Mouse (Mus musculus) neural tube, embryonic 12.5 days (tissue): Measurements from ENCODE around the gene Tprn. TPM values are rescaled to one million over a fixed set of nuclear protein-coding genes. Genes with fewer than 3 reads are reported as not detected.

Experiments
- ATAC-seq: fragments of 200-750 bp; cut with Nextera tagmentation; 2 replicates; pipeline ENCODE4 v1.8.0; 2017; ENCODE audit warnings: low read depth, mild to moderate bottlenecking, moderate TSS enrichment, moderate library complexity; ENCODE audit not compliant: low FRiP score
- H3K27ac ChIP-seq: fragments of 300-500 bp; sonication (generic); 2 replicates; pipeline ENCODE4 v1.5.1; 2016
- H3K27me3 ChIP-seq: fragments of 300-500 bp; sonication (generic); replicated peaks from 2 replicates; pipeline ENCODE4 v1.6.1; 2016; ENCODE audit warnings: mild to moderate bottlenecking
- H3K36me3 ChIP-seq: fragments of 300-500 bp; sonication (generic); 2 replicates; pipeline ENCODE4 v1.6.1; 2016; ENCODE audit warnings: mild to moderate bottlenecking
- H3K4me1 ChIP-seq: fragments of 300-500 bp; sonication (generic); 2 replicates; pipeline ENCODE4 v1.6.1; 2016
- H3K4me2 ChIP-seq: fragments of 300-500 bp; sonication (generic); replicated peaks from 2 replicates; pipeline ENCODE4 v1.6.1; 2016; ENCODE audit warnings: mild to moderate bottlenecking
- H3K4me3 ChIP-seq: fragments of 300-500 bp; sonication (generic); 2 replicates; pipeline ENCODE4 v1.5.1; 2016
- H3K9ac ChIP-seq: fragments of 300-500 bp; sonication (generic); 2 replicates; pipeline ENCODE4 v1.6.1; 2016; ENCODE audit warnings: mild to moderate bottlenecking
- H3K9me3 ChIP-seq: fragments of 300-500 bp; sonication (generic); 2 replicates; pipeline ENCODE4 v1.6.1; 2016; ENCODE audit warnings: mild to moderate bottlenecking
- WGBS: fragments of 180-500 bp; shearing (Covaris S2); methylation state at CpG from one replicate; pipeline ENCODE4 v1.1.7; 2016; 5-methylcytosine and 5-hydroxymethylcytosine counted together
- polyA plus RNA-seq: library from polyadenylated mRNA; unstranded; fragments of >200 nt; fragmentation: Nextera tagmentation; extraction: Ambion mirVana; gene quantifications from 2 replicates; pipeline ENCODE4 v1.2.1, GENCODE M21; 2016

Gene Tprn
- polyA plus RNA-seq, 1 experiment from 2014 or later: 15.2 TPM

DNA sequence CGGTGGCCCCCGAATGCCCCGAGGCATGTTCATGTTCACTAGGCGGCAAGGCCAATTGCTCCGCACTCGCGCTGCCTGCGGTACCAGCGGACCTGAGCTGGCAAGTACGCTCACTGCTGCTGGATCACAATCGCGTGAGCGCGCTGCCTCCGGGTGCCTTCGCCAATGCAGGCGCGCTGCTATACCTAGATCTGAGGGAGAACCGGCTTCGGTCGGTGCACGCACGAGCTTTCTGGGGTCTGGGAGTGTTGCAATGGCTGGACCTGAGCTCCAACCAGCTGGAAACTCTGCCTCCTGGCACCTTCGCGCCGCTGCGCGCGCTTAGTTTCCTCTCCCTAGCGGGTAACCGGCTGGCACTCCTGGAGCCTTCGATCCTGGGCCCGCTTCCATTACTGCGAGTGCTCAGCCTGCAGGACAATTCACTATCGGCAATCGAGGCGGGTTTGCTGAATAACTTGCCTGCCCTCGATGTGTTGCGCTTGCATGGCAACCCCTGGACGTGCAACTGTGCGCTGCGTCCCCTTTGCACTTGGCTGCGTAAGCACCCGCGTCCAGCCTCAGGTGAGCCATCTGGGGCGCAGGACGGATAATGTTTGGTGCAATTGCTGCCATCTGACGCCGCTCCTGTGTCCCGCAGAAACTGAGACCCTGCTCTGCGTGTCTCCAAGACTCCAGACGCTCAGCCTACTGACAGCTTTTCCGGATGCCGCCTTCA, 27.8 kb downstream of the Tprn start:
- no peak overlapping the region for H3K27ac ChIP-seq
- peaks cover 23% of the 10 kb centered on the region for H3K4me1 ChIP-seq
- H3K9ac ChIP-seq: no peak overlapping the region
- 2% methylated on average over 54 of the region's 54 CpGs for WGBS
- no peaks in the 10 kb centered on the region for H3K9me3 ChIP-seq
- H3K4me3 ChIP-seq: peak overlapping the region; percentile 5; the same call in 1 of the 2 replicates
- ATAC-seq: no peak
- peak overlapping the region; percentile 38 for H3K4me2 ChIP-seq
- H3K27me3 ChIP-seq: peaks cover 75% of the 10 kb centered on the region
- H3K36me3 ChIP-seq: peaks cover 10% of the 10 kb centered on the region

DNA sequence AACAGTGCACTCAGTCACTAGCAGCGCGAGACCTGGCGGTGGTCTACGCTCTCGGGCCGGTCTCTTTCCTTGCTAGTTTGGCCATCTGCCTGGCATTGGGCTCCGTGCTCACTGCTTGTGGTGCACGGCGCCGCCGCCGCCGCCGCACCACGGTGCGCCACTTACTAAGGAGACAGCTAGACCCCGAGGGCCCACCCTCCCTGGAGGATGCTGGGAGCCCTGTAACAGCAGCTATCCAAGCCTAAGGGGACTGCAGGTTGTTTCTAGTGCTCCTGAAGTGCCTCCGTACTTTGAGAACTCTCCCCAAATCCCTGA, 28.4 kb downstream of the Tprn start:
- Histone ChIP-seq H3K27ac (no peak overlapping the region), H3K4me2 (peak overlapping the region; percentile 38), H3K9me3 (no peaks in the 10 kb centered on the region), H3K9ac (no peak overlapping the region), H3K4me3 (peak overlapping the region; percentile 13; the same call in 1 of the 2 replicates), H3K36me3 (peaks cover 5% of the 10 kb centered on the region), H3K4me1 (peaks cover 23% of the 10 kb centered on the region), H3K27me3 (peaks cover 81% of the 10 kb centered on the region)
- no peak for ATAC-seq
- 1% methylated on average over 18 of the region's 18 CpGs for WGBS

- peaks cover 23% of the 10 kb centered on the region for H3K4me1 ChIP-seq
- no peak overlapping the region for H3K27ac ChIP-seq
- no peaks in the 10 kb centered on the region for H3K9me3 ChIP-seq
- H3K4me2 ChIP-seq: peak overlapping the region; percentile 55
- H3K9ac ChIP-seq: 0 out of 2 replicates have a peak overlapping the region, but pooled peaks have one; percentile 33
- peak overlapping the region; percentile 29; the same call in 1 of the 2 replicates for H3K4me3 ChIP-seq
- H3K36me3 ChIP-seq: 0 out of 2 replicates have a peak, but pooled peaks cover under 1% of the 10 kb centered on the region
- 5% methylated on average over 32 of the region's 32 CpGs for WGBS
- peaks cover 86% of the 10 kb centered on the region for H3K27me3 ChIP-seq
- no peak for ATAC-seq
Measured at GRCm38 (mm10) chr2:25291184-25292053, 29.0 kb downstream of the Tprn start.

DNA sequence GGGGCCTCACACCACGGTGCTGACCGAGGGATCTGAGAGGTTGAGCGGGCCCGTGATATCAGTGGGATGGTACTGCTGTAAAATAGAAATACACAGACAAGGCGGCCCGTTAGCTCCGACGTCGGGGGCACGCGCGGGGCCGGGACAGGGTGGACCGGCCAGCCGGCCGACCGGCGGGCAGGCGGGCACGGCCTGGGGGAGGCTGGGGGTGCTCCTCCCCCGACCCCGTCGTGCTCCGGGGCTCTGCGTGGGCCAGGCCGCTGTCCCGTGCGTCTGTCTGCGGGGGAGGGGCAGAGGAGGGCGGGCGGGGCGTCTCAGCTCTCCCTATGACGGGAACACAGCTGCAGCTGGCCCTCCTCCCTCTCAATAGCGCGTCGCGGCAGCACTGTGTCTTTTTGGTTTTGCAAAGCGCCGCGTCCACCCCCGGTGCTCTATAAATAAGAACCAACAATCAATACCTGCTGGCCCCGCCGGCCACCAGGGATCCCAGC, 29.7 kb downstream of the Tprn start:
- Histone ChIP-seq H3K4me3 (peak overlapping the region; percentile 29), H3K36me3 (no peaks in the 10 kb centered on the region), H3K9me3 (no peaks in the 10 kb centered on the region), H3K9ac (0 out of 2 replicates have a peak overlapping the region, but pooled peaks have one; percentile 33), H3K4me2 (peak overlapping the region; percentile 55), H3K27me3 (peaks cover 92% of the 10 kb centered on the region), H3K27ac (no peak overlapping the region), H3K4me1 (peaks cover 23% of the 10 kb centered on the region)
- WGBS: 5% methylated on average over 42 of the region's 43 CpGs
- ATAC-seq: peak; percentile 19

DNA sequence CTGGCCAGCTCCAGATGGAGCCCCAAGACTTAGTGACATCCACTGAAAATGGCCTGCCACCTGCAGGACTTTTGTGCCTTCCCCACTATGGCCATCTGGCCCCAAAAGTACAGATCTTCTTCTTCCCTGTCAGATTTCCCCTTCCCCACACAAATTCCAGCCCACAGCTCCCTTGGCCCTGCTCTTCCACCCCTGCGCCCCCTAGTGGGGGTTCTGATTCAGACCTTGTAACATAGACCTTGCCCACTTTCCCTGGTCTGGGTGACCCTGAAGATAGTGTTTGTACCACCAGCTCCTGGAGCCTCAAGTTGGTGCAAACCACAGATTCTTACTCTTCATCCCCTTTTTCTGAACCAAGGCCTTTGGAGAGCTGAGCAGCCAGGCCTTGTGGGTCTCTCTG, 30.4 kb downstream of the Tprn start:
- Histone ChIP-seq H3K9me3 (no peaks in the 10 kb centered on the region), H3K4me3 (0 out of 2 replicates have a peak overlapping the region, but pooled peaks have one; percentile 29)

GRCm38 (mm10) chr2:25293706-25294105, 31.3 kb downstream of the Tprn start:
- WGBS: 77% methylated on average over 9 of the region's 9 CpGs

More for the DNA sequence above, 30.4 kb downstream of the Tprn start:
- Histone ChIP-seq H3K27me3 (peaks cover 95% of the 10 kb centered on the region), H3K9ac (no peak overlapping the region), H3K4me1 (peaks cover 23% of the 10 kb centered on the region), H3K36me3 (no peaks in the 10 kb centered on the region), H3K27ac (no peak overlapping the region), H3K4me2 (peak overlapping the region; percentile 55; the same call in 1 of the 2 replicates)
- 0 out of 2 replicates have a peak, but pooled peaks have one; percentile 5 for ATAC-seq
- 3% methylated on average over 1 of the region's 1 CpGs for WGBS

DNA sequence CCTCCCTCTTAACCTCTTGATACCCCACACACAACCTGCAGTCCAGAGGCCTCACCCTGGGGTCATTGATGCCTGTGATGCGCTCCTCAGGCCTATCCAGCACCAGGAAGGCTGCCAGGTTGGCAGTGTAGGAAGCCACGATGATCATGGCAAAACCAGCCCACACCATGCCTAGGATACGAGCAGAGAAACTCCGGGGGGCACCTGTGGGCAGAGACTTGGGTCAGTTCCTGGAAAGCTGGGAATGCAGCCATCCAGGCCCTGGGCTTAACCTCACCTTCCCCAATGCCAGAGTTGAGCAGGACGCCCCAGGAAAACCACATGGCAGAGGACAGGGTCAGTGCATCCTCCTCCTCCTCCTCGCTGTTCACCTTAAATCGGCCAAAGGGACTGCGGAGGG, 34.7 kb downstream of the Tprn start:
- no peak for ATAC-seq
- WGBS: 82% methylated on average over 8 of the region's 8 CpGs
- peaks cover 56% of the 10 kb centered on the region for H3K27me3 ChIP-seq

More at GRCm38 (mm10) chr2:25293706-25294105, 31.3 kb downstream of the Tprn start:
- no peak for ATAC-seq
- no peak overlapping the region for H3K4me3 ChIP-seq
- H3K9ac ChIP-seq: no peak overlapping the region
- peaks cover 87% of the 10 kb centered on the region for H3K27me3 ChIP-seq
- no peaks in the 10 kb centered on the region for H3K36me3 ChIP-seq
- peaks cover 23% of the 10 kb centered on the region for H3K4me1 ChIP-seq
- no peak overlapping the region for H3K4me2 ChIP-seq
- no peak overlapping the region for H3K27ac ChIP-seq
- no peaks in the 10 kb centered on the region for H3K9me3 ChIP-seq

DNA sequence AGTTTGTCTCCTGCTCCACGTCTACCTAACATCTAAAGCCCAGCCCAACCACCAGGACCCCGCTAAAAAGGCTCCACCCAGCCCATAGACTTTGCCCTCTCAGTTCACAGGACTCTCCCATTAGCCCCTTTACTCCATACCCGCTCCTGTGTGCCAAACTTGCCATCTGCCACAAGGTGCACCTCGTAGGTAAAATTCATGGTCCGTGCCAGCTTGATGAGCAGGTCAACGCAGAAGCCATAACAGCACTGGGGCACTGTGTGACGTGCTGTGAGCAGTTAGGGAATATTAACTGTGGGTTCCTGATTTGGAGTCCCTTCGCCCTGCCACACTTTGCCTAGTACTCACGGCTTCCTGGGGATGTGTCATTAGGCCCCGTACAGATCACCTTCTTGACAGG, 35.6 kb downstream of the Tprn start:
- Histone ChIP-seq H3K9ac (no peak overlapping the region), H3K4me2 (no peak overlapping the region), H3K36me3 (no peaks in the 10 kb centered on the region), H3K27me3 (peaks cover 51% of the 10 kb centered on the region), H3K9me3 (no peaks in the 10 kb centered on the region), H3K4me3 (no peak overlapping the region), H3K27ac (no peak overlapping the region), H3K4me1 (no peaks in the 10 kb centered on the region)
- 79% methylated on average over 10 of the region's 10 CpGs for WGBS
- no peak for ATAC-seq

More for the DNA sequence above, 34.7 kb downstream of the Tprn start:
- H3K36me3 ChIP-seq: no peaks in the 10 kb centered on the region
- H3K27ac ChIP-seq: no peak overlapping the region
- no peaks in the 10 kb centered on the region for H3K9me3 ChIP-seq
- H3K4me3 ChIP-seq: no peak overlapping the region
- H3K4me1 ChIP-seq: peaks cover 5% of the 10 kb centered on the region
- no peak overlapping the region for H3K9ac ChIP-seq
- no peak overlapping the region for H3K4me2 ChIP-seq

GRCm38 (mm10) chr2:25303452-25303851, 41.0 kb downstream of the Tprn start:
- no peak for ATAC-seq
- 66% methylated on average over 3 of the region's 3 CpGs for WGBS
- no peak overlapping the region for H3K9ac ChIP-seq

DNA sequence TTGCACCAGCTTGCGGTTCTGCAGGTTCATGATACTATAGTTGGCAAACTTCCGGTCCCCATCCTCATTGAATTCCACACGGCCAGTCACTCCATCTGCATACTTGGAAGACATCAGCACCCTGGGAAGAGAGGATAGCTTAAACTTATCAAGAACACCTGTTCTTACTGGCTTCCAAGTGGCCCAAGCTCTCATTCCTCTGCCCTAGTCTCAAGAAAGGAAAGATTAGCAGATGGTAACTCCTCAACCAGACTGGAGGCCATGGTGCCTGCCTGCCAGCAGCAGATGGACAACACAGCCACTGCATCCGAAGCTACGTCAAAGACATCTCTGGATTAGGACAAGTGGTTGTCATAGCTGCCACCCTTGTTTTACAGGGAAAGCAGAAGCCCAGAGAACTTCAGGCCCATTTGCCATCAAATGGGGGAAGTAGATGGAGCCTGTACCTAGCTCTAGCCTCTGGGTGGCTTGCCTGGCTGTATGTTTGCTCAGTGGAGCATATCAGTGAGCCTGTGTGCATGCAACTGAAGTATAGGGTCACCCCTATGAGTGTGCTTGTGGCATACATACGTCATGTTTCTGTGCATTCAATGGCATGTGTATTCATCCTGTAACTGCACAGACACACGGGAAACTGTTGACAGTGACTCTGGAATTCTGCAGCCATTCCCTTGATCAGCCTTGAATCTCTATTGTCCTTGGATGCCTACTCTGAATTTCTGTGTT, 41.7 kb downstream of the Tprn start:
- Histone ChIP-seq H3K27ac (no peak overlapping the region), H3K4me1 (peaks cover 13% of the 10 kb centered on the region; the same call in 1 of the 2 replicates), H3K9ac (no peak overlapping the region), H3K36me3 (no peaks in the 10 kb centered on the region), H3K4me2 (peak overlapping the region; percentile 85), H3K4me3 (peak overlapping the region; percentile 39; the same call in 1 of the 2 replicates), H3K27me3 (peaks cover 63% of the 10 kb centered on the region), H3K9me3 (no peaks in the 10 kb centered on the region)
- WGBS: 77% methylated on average over 7 of the region's 7 CpGs
- no peak for ATAC-seq

More at GRCm38 (mm10) chr2:25303452-25303851, 41.0 kb downstream of the Tprn start:
- Histone ChIP-seq H3K4me2 (no peak overlapping the region), H3K36me3 (no peaks in the 10 kb centered on the region), H3K9me3 (no peaks in the 10 kb centered on the region), H3K4me3 (no peak overlapping the region), H3K27me3 (peaks cover 57% of the 10 kb centered on the region), H3K4me1 (peaks cover 13% of the 10 kb centered on the region; the same call in 1 of the 2 replicates), H3K27ac (no peak overlapping the region)

- peak overlapping the region; percentile 56 for H3K9ac ChIP-seq
- H3K9me3 ChIP-seq: no peaks in the 10 kb centered on the region
- ATAC-seq: peak; percentile 79
- H3K4me3 ChIP-seq: peak overlapping the region; percentile 39
- H3K27ac ChIP-seq: no peak overlapping the region
- peak overlapping the region; percentile 85 for H3K4me2 ChIP-seq
- 2% methylated on average over 45 of the region's 45 CpGs for WGBS
- no peaks in the 10 kb centered on the region for H3K36me3 ChIP-seq
- peaks cover 70% of the 10 kb centered on the region for H3K27me3 ChIP-seq
- peaks cover 13% of the 10 kb centered on the region; the same call in 1 of the 2 replicates for H3K4me1 ChIP-seq
Measured at GRCm38 (mm10) chr2:25304657-25305541, 42.5 kb downstream of the Tprn start.
